Comparison of ENCODE assay signal across 11 mouse cellular contexts in the genomic region with DNA sequence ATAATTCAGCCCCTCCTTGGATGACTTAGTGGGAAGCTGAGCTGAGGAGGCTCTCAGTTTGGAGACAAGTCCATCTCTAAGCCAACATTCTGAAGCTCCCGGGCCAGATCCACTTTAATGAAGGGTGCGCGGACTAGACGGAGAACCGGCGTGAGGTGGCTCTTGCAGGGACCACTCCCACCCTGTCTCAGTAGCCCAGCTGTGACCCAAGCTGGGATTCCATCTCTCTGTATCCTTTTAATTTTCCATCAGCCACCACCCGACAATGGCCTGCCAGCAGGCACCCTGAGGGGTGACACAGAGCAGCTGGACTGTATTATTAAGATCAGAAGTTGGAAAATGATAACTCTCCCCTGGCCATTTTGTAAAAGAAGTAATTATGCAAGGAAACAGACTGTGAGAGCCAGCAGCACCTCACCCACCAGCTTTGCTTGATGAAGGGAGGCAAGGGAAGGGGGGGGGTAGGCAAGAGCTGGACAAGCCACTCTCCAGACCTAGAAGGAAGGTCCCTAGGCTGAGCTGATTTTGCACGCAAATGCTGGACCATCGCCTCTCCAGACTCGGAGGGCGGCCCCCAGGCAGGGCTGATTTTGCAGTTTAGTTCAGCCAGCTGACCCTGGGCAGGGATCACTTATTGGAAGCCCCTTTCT. TPM values are rescaled to one million over a fixed set of nuclear protein-coding genes. Genes with fewer than 3 reads are reported as not detected.
DNase-seq lines count a peak whose midpoint lies in the region; ATAC-seq and TF ChIP-seq lines count a peak whose summit lies in the region.
"Had no signal": no experiment of that assay in that cellular context is flagged by ENCODE, and none has a peak within 500 bp of the region (broad histone marks: within the 10 kb centered on the region; RNA-seq: fewer than 3 reads in every experiment).

No protein-coding gene starts in this region.

- 83% methylated on average over 11 of the region's 11 CpGs for WGBS in kidney, adult 2 months
- WGBS in neural tube, embryonic 13.5 days = 57% methylated on average over 11 of the region's 11 CpGs
- WGBS in forebrain, postnatal 0 days = 79% methylated on average over 11 of the region's 11 CpGs
- whole genome bisulfite sequencing in stomach, embryonic 16.5 days = 73% methylated on average over 11 of the region's 11 CpGs

- no peak for DNase-seq in kidney, adult 2 months
- no peak for DNase-seq in kidney, adult 18-20 months
- DNase-seq in neural tube, embryonic 10.5 days (ENCODE audit: extremely low spot score, low spot score) = no peak
- no peak for DNase-seq in forebrain, postnatal 0 days
- DNase-seq in cerebellum, adult 9-11 months = no peak
- no peak for DNase-seq in thymus, postnatal 14 days
- DNase-seq: embryo, embryonic 11 days; lung, postnatal 14 days; spleen, adult 18-20 months had no signal

- no peaks in the 10 kb centered on the region for H3K4me1 ChIP-seq in kidney, adult 2 months (ENCODE audit: control insufficient read depth, insufficient read depth, low read length)
- H3K4me1 ChIP-seq in neural tube, embryonic 13.5 days (replicated peaks) = peaks cover 28% of the 10 kb centered on the region
- no peaks in the 10 kb centered on the region for H3K4me1 ChIP-seq in forebrain, postnatal 0 days (ENCODE audit: insufficient read depth)
- H3K4me1 ChIP-seq in stomach, embryonic 16.5 days (ENCODE audit: control insufficient read depth, insufficient read depth, low read length) = peaks cover 12% of the 10 kb centered on the region; the same call in 1 of the 2 replicates

- ATAC-seq in neural tube, embryonic 13.5 days (ENCODE audit: low read depth) = peak; percentile 8; the same call in 1 of the 2 replicates
- no peak for ATAC-seq in forebrain, postnatal 0 days
- no peak for ATAC-seq in stomach, embryonic 16.5 days (ENCODE audit: insufficient read depth, low FRiP score)

- no peaks in the 10 kb centered on the region for H3K27me3 ChIP-seq in kidney, adult 2 months (replicated peaks; ENCODE audit: control insufficient read depth, insufficient read depth, low read length)
- H3K27me3 ChIP-seq in neural tube, embryonic 13.5 days = no peaks in the 10 kb centered on the region
- H3K27me3 ChIP-seq in forebrain, postnatal 0 days (ENCODE audit: insufficient read depth, low read length) = no peaks in the 10 kb centered on the region
- no peaks in the 10 kb centered on the region for H3K27me3 ChIP-seq in stomach, embryonic 16.5 days (ENCODE audit: control insufficient read depth, insufficient read depth, low read length)

- no peak overlapping the region for H3K4me2 ChIP-seq in neural tube, embryonic 13.5 days
- H3K4me2 ChIP-seq in forebrain, postnatal 0 days (ENCODE audit: low read depth) = no peak overlapping the region
- H3K4me2 ChIP-seq in stomach, embryonic 16.5 days (ENCODE audit: low read depth, low read length) = no peak overlapping the region

- H3K36me3 ChIP-seq in kidney, adult 2 months (ENCODE audit: control insufficient read depth, insufficient read depth, low read length) = no peaks in the 10 kb centered on the region
- H3K36me3 ChIP-seq in neural tube, embryonic 13.5 days = no peaks in the 10 kb centered on the region
- no peaks in the 10 kb centered on the region for H3K36me3 ChIP-seq in forebrain, postnatal 0 days (ENCODE audit: insufficient read depth)
- no peaks in the 10 kb centered on the region for H3K36me3 ChIP-seq in stomach, embryonic 16.5 days (ENCODE audit: control insufficient read depth, insufficient read depth, low read length)

- no peak for TF ChIP-seq POLR2A in kidney, adult 2 months (IDR thresholded peaks at IDR 0.05; ENCODE audit: low read depth, low read length)

- no peak overlapping the region for H3K4me3 ChIP-seq in kidney, adult 2 months (ENCODE audit: insufficient read depth, low read depth, low read length)
- H3K4me3 ChIP-seq in neural tube, embryonic 13.5 days = no peak overlapping the region
- no peak overlapping the region for H3K4me3 ChIP-seq in forebrain, postnatal 0 days (ENCODE audit: low read depth, low read length)
- H3K4me3 ChIP-seq in stomach, embryonic 16.5 days (replicated peaks; ENCODE audit: low read length) = no peak overlapping the region

- H3K9ac ChIP-seq in neural tube, embryonic 13.5 days = peak overlapping the region; percentile 38; the same call in 1 of the 2 replicates
- no peak overlapping the region for H3K9ac ChIP-seq in forebrain, postnatal 0 days
- H3K9ac ChIP-seq in stomach, embryonic 16.5 days (ENCODE audit: low read length) = no peak overlapping the region

- no peak for TF ChIP-seq CTCF in kidney, adult 2 months (conservative IDR thresholded peaks at IDR 0.05; ENCODE audit: insufficient read depth, insufficient read length, low read depth, low read length)
- no peak for TF ChIP-seq CTCF in forebrain, postnatal 0 days (IDR thresholded peaks at IDR 0.05; ENCODE audit: low read depth)

- peak overlapping the region; percentile 84 for H3K27ac ChIP-seq in kidney, adult 2 months (ENCODE audit: insufficient read depth, low read depth, low read length)
- H3K27ac ChIP-seq in neural tube, embryonic 13.5 days (replicated peaks) = peak overlapping the region; percentile 68
- 0 out of 2 replicates have a peak overlapping the region, but pooled peaks have one; percentile 6 for H3K27ac ChIP-seq in forebrain, postnatal 0 days (ENCODE audit: low read depth, low read length)
- peak overlapping the region; percentile 62 for H3K27ac ChIP-seq in stomach, embryonic 16.5 days (ENCODE audit: low read length)

- no peaks in the 10 kb centered on the region for H3K9me3 ChIP-seq in neural tube, embryonic 13.5 days
- no peaks in the 10 kb centered on the region for H3K9me3 ChIP-seq in forebrain, postnatal 0 days (ENCODE audit: low read length)
- no peaks in the 10 kb centered on the region for H3K9me3 ChIP-seq in stomach, embryonic 16.5 days (replicated peaks; ENCODE audit: control insufficient read depth, low read length)

RNA-seq across cellular contexts. Expression of gene Chst15, which starts 20.4 kb away (rescaled TPM):
- polyA plus RNA-seq in kidney, adult 2 months (2012; rRNA removed) = 13.8 and 17.6 TPM in 2 replicates
- 21.9 and 22.5 TPM in 2 replicates for polyA plus RNA-seq in neural tube, embryonic 13.5 days (2015; fragmentation: Nextera tagmentation; extraction: Ambion mirVana)
- 19.3 and 20.5 TPM in 2 replicates for total RNA-seq in forebrain, postnatal 0 days (2014; rRNA removed)
- polyA plus RNA-seq in forebrain, postnatal 0 days (2015; fragmentation: Nextera tagmentation; extraction: Ambion mirVana) = 7.2 and 12.8 TPM in 2 replicates
- polyA plus RNA-seq in stomach, embryonic 16.5 days (2015; fragmentation: Nextera tagmentation; extraction: Ambion mirVana) = 24.6 and 25.5 TPM in 2 replicates

Comparison
In these comparisons a context has a peak if more than half of its experiments do, and no peak if none do; other contexts are left out.
1. H3K27ac ChIP-seq: peak in every context shown above with its lines; median percentile 84 in kidney, adult 2 months; 68 in neural tube, embryonic 13.5 days; 62 in stomach, embryonic 16.5 days; 6 in forebrain, postnatal 0 days.